Mouse (Mus musculus): ENCODE results near the gene Rbm47. TPM values are rescaled to one million over a fixed set of nuclear protein-coding genes. Genes with fewer than 3 reads are reported as not detected.

Rbm47 gene
- total RNA-seq, 2 experiments from 2014 or later, result 1.8 to 2.9 TPM

- DNase-seq, result no peak
These were observed 16.4 kb downstream of the Rbm47 start for GRCm38 (mm10) chr5:66156431-66156962.

DNA sequence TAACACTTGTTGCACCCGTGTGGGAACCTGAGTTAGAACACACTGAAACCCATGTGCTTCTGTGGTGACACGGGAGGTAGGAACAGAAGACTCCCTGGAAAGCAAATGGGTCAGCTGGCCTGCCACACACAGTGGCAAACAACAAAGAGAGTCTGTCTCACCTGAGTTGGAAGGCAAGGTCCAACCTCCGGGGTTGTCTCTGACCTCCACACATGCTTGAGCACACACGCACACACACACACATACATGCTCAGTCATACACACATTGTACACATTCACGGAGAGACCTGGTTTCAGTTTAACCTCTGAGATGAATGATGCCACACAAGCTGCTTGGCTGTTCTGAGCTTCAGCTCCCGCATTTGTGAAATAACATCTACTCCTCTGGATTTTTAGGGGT is 18.3 kb downstream of the Rbm47 start:
- no peak for DNase-seq

GRCm38 (mm10) chr5:66153486-66153885 is 19.4 kb downstream of the Rbm47 start:
- DNase-seq, result no peak

- peak; percentile 20 for DNase-seq
These were observed 21.4 kb downstream of the Rbm47 start for GRCm38 (mm10) chr5:66151301-66152188.

DNA sequence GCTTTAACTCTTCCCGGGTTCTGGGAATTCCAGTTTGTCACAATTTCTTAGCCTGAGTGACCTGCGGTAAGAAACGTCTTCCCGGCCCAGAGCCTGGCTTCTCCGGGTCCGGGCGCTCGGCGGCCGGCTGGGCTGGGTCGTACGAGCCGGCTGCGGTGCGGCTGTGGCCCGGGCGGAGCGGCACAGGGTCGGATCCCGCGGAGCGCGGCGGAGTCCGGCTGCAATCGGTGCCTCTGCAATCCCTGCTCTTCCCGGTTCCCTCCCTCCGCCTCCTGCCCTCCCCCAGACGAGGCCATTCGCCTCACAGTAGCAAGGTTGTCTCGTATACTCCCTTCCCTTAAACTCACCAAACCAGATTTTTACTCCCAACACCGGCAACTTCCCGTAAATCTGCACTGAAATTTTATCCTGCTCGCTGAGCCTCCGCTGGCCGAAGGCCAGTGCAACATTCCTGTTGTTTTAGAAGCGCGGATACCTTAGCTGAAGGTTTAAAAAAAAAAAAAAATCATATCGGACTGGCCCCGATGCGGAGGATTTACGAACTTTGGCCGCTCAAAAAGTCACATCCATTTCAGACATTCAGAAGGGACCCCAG is 22.1 kb downstream of the Rbm47 start:
- DNase-seq, result peak; percentile 59

- DNase-seq, result no peak
These were observed 22.7 kb downstream of the Rbm47 start for GRCm38 (mm10) chr5:66150106-66150705.

GRCm38 (mm10) chr5:66149571-66149970 is 23.3 kb downstream of the Rbm47 start:
- DNase-seq, result no peak

DNA sequence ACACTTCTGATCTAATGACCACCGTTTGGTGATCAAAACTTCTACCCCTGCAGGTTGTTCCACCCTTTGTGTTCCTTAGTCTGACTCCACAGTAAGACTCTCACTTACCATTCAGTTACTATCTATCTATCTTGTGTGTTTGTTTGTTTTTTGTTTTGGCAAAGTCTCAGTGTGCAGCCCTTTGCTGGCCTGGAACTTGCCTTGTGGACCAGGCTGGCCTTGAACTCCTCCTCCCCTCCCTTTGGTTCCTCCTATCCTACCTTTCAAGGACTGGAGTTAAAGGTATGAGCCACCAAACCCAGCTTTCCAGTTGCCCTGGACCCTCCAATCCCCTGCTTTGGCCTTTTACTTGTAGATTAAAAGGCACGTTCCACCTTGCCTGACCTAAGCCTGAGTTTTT is 23.8 kb downstream of the Rbm47 start:
- DNase-seq, result no peak

- no peak for DNase-seq
These were observed 25.6 kb downstream of the Rbm47 start for GRCm38 (mm10) chr5:66147313-66147712.

DNA sequence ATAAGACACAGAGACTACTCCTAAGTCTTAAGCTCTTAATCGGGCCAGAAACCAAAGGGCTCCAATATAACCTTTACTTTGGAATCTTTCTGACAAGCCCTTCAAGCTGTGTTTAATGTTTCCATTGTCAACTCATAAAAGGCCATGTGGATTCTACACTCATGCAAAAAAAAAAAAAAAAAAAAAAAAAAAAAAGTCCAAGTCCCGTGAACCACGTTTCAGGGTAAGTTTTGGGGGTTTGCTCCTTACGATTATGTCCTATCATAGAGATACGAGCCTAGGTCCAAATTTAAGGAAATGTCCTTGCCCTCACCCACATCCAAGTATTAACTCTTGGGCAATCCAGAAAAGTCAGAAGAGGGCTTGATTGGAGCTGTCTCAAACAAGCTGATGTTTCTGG is 27.3 kb downstream of the Rbm47 start:
- no peak for DNase-seq

- DNase-seq, result no peak
These were observed 29.6 kb downstream of the Rbm47 start for GRCm38 (mm10) chr5:66143093-66144032.

DNA sequence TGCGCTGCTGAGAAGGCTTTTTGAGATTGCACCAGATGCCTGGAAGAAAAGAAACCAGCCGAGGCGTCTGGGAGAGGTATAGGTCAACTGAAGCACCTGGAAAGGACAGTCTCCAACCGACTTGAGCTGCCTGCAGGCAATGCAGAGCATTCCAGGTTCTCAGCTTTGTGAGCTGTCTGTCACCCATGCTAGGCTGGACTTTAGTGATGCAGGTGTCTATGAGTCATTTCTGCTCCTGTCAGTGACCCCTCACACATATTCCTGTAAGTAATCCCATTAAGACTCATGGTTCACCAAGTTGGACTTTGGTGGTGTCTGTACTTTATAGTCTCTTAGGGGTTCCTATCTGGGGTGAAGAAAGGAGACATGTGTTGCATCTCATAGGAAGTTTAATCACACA is 31.4 kb downstream of the Rbm47 start:
- no peak for DNase-seq

GRCm38 (mm10) chr5:66139634-66140295 is 33.2 kb downstream of the Rbm47 start:
- no peak for DNase-seq

GRCm38 (mm10) chr5:66139171-66139570 is 33.7 kb downstream of the Rbm47 start:
- DNase-seq, result no peak

GRCm38 (mm10) chr5:66138597-66138996 is 34.3 kb downstream of the Rbm47 start:
- peak; percentile 18 for DNase-seq

DNA sequence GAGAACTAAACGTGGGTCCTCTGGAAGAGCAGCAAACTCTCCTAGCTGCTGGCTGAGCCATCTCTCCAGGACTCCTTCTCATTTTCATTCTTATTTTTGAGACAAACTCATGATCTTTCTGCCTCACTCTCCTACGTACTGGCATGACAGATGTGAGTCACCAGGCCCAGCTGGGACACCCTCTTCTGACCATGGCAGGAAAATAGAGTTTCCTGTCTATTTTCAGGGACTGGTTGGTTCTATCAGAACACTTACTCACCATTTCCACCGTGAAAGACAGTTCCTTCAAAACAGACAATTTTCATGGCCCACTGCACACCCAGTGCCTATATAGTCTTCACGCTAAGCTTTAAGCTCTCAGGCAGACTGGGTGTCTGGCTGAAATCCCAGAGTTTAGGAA is 35.7 kb downstream of the Rbm47 start:
- no peak for DNase-seq

GRCm38 (mm10) chr5:66135853-66136210 is 37.1 kb downstream of the Rbm47 start:
- DNase-seq, result no peak

DNA sequence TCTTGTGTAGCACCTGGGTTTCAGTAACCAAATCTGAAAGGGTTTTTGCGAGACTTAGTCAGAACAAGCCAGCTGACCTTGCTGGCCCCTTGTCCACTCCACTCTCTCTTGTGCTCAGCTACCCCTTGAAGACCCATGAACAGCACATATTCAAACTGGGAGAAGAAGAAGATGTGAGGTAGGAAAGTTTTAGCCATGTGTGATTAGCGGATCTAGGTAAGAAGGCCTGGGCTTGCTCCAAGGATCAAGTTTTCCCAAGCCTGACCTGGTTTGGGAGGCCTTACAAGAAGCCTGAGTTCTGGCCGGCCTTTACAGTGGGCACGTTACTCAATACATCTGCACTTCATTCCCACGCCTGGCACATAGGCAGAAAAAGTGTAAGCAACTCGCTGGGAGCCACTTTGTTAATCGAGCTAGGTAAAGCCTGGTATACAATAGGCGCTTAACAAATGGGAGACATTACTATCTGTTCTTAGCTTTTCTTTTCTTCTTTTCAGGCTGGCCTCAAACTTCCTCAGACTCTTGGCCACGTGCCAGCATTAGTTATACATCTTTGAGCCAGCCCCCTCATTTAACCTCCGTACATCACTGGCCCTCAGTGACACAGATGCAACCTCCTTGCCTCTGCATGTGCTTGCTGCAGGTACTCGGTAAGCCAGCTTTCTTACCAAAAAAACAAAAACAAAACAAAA is 37.6 kb downstream of the Rbm47 start:
- no peak for DNase-seq

GRCm38 (mm10) chr5:66134578-66134977 is 38.3 kb downstream of the Rbm47 start:
- DNase-seq, result no peak

DNA sequence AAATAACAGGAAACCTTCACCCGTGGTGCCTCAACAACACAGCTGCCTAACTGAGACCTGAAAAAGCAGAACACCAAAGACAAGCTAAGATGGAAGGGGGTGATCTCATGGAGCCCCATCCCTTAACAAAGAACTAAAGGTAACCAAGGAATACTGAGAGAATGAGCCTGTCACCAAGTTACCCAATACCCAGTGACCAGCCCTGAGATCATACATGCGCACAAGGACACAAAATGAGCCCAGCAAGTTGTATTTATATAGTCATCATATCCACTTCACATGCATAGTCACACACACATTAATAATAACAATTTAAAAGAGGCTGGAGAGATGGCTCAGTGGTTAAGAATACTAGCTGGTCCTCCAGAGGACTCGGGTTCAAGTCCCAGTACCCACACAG is 44.0 kb downstream of the Rbm47 start:
- no peak for DNase-seq

DNA sequence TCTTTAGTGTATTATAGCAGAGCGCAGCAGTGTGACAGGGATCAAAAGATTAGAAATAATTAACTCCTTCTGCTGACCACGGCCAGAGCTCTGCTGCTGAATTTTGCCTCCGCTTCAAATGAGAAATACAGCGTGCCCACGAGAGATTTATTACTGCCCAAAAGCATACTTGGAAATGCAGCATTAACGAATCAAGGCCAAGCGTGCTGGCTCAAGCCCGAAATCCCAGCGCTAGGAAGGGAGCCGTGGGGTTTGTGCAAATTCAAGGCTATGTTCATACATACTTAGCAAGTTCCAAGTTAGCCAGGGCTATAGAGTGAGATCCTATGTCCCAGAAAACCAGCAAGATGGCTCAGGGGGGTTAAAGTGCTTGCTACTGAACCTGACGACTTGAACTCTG is 47.5 kb downstream of the Rbm47 start:
- no peak for DNase-seq

Measured in heart, postnatal 4 days (tissue).